Mouse (Mus musculus) hindbrain, postnatal 0 days (tissue): ENCODE results near the gene Rhbdf2. TPM values are rescaled to one million over a fixed set of nuclear protein-coding genes. Genes with fewer than 3 reads are reported as not detected.

Experiments
- ATAC-seq: fragments of 200-750 bp; cut with Nextera tagmentation; 2 replicates; pipeline ENCODE4 v1.8.0; 2017; ENCODE audit warnings: mild to moderate bottlenecking, moderate TSS enrichment, moderate library complexity
- DNase-seq: peaks from one replicate; pipeline ENCODE4 v3.0.0-alpha.2; 2015; ENCODE audit warnings: low spot score
- H3K27ac ChIP-seq: fragments of 300-500 bp; sonication (generic); 2 replicates; pipeline ENCODE4 v1.5.1; 2014; ENCODE audit warnings: mild to moderate bottlenecking
- H3K27me3 ChIP-seq: fragments of 300-500 bp; sonication (generic); 2 replicates; pipeline ENCODE4 v1.6.1; 2014; ENCODE audit warnings: low read length, mixed read lengths; ENCODE audit not compliant: insufficient read depth
- H3K36me3 ChIP-seq: fragments of 300-500 bp; sonication (generic); 2 replicates; pipeline ENCODE4 v1.6.1; 2014; ENCODE audit warnings: low read length, mixed read lengths; ENCODE audit not compliant: insufficient read depth
- H3K4me1 ChIP-seq: fragments of 300-500 bp; sonication (generic); 2 replicates; pipeline ENCODE4 v1.6.1; 2014; ENCODE audit warnings: antibody characterized with exemption, low read length, mixed read lengths; ENCODE audit not compliant: insufficient read depth
- H3K4me2 ChIP-seq: fragments of 300-500 bp; sonication (generic); 2 replicates; pipeline ENCODE4 v1.6.1; 2014; ENCODE audit warnings: low read depth, mild to moderate bottlenecking, low read length, moderate library complexity, mixed read lengths
- H3K4me3 ChIP-seq: fragments of 300-500 bp; sonication (generic); 2 replicates; pipeline ENCODE4 v1.5.1; 2014; ENCODE audit warnings: low read length
- H3K9ac ChIP-seq: fragments of 300-500 bp; sonication (generic); replicated peaks from 2 replicates; pipeline ENCODE4 v1.6.1; 2014; ENCODE audit warnings: mild to moderate bottlenecking, low read length, moderate library complexity, mixed read lengths
- H3K9me3 ChIP-seq: fragments of 300-500 bp; sonication (generic); 2 replicates; pipeline ENCODE4 v1.6.1; 2016; ENCODE audit warnings: low read length, mixed read lengths
- CTCF ChIP-seq: IDR thresholded peaks from 2 replicates; pipeline ENCODE4 v1.5.1; 2016; ENCODE audit warnings: antibody characterized with exemption, control low read depth, low read depth
- WGBS: fragments of 180-500 bp; shearing (Covaris S2); extraction: QIAGEN DNeasy Blood & Tissue Kit; methylation state at CpG from one replicate; pipeline ENCODE4 v1.1.7; 2014; 5-methylcytosine and 5-hydroxymethylcytosine counted together
- polyA plus RNA-seq: library from polyadenylated mRNA; unstranded; fragments of >200 nt; fragmentation: Nextera tagmentation; extraction: Ambion mirVana; gene quantifications from 2 replicates; pipeline ENCODE4 v1.2.1, GENCODE M21; 2015
- total RNA-seq: library from RNA; depleted of rRNA; stranded (reverse); fragments of >200 nt; gene quantifications from 2 replicates; pipeline ENCODE4 v1.2.3, GENCODE M21; 2014

The Rhbdf2 gene
- total and polyA plus RNA-seq, 2 experiments from 2014 or later: 1.6 to 3.8 TPM

DNA sequence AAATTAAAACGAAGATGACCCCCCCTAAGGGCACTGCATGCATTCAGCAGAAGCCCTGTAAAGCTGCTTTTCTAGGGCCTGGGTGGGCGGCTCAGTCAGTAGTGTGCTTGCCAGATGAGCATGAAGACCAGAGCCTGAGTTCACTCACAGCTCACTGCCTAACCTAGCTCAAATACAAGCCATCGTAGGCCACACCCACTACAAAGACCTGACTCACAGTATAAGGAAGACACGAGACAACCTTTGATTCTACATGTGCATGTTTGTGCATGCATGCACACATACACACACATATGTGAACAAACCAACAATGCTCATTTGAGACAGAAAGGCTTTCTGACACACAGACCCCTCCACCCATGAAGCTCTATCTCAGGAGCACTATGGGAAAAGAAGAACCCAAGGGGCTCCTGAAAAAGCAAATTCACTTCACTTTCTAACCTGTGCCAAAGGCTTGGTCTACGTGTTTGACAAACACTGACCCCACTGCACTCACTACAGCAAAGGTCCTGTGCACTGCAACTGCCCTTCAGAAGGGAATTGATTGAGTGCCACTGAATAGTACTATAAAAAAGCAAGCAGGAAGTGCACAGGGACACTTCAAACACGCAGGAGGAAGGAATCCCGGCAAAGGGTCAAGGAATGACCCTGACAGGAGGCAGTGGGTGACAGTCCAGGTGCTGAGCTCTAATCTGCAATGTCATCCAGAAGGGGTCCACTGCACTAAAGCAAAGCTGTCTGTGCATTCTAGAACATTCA, 61.4 kb downstream of the Rhbdf2 start:
- WGBS: 77% methylated on average over 7 of the region's 7 CpGs

DNA sequence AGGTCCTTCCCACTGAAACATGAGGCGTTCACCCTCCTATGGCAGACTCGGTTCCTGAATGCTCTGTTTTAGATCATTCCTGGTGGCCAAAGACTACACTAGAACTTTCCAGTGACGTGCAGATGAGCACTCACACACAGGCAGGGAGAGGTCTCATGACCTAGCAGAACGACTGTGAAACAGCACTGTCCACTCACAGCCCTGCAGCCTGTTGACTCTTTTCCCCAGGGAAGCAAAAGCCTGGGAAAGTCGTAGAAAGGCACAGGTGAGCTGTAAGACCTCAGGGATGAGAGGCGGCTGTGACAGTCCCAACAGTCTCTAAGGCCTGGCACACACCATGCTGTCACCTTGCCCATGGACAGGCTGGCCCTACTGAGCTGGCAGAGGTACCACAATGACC, 70.5 kb downstream of the Rhbdf2 start:
- WGBS: 68% methylated on average over 6 of the region's 6 CpGs
- no peak for DNase-seq
- Histone ChIP-seq H3K4me2 (no peak overlapping the region), H3K9ac (0 out of 2 replicates have a peak overlapping the region, but pooled peaks have one; percentile 17), H3K9me3 (no peaks in the 10 kb centered on the region), H3K27ac (no peak overlapping the region; the same call in 1 of the 2 replicates), H3K27me3 (no peaks in the 10 kb centered on the region), H3K4me3 (no peak overlapping the region), H3K36me3 (no peaks in the 10 kb centered on the region), H3K4me1 (peaks cover 18% of the 10 kb centered on the region; the same call in 1 of the 2 replicates)
- no peak for TF ChIP-seq CTCF
- ATAC-seq: no peak

More for the DNA sequence above, 61.4 kb downstream of the Rhbdf2 start:
- H3K27ac ChIP-seq: no peak overlapping the region
- no peak for TF ChIP-seq CTCF
- no peaks in the 10 kb centered on the region for H3K36me3 ChIP-seq
- H3K4me3 ChIP-seq: no peak overlapping the region
- H3K4me1 ChIP-seq: no peaks in the 10 kb centered on the region
- DNase-seq (no peak), ATAC-seq (no peak)
- no peak overlapping the region for H3K4me2 ChIP-seq
- no peak overlapping the region for H3K9ac ChIP-seq
- no peaks in the 10 kb centered on the region for H3K9me3 ChIP-seq
- no peaks in the 10 kb centered on the region for H3K27me3 ChIP-seq

DNA sequence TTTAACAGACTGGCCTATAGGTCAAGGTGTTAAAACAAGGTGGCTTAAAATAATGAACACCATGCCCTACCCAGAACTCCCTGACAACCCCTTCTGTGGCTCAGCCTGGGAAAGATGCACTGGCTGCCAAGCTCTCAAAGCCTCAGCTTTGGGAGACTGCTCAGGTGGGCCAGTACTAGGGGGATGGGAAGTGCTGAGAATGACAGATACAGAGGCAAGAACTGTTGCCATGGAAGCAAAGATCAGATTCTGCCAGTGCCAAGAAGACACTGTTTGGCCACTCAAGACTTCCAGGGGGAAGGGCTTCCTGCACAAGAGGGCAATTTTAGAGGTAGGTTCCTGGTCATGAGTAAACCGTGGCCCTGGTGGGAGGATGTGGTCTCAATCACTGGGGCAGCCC, 71.2 kb downstream of the Rhbdf2 start:
- ATAC-seq (peak; percentile 50; the same call in 1 of the 2 replicates), DNase-seq (peak; percentile 38)
- H3K4me2 ChIP-seq: no peak overlapping the region
- no peak overlapping the region for H3K9ac ChIP-seq
- peaks cover 23% of the 10 kb centered on the region for H3K4me1 ChIP-seq
- H3K9me3 ChIP-seq: no peaks in the 10 kb centered on the region
- H3K4me3 ChIP-seq: no peak overlapping the region
- no peak for TF ChIP-seq CTCF
- no peaks in the 10 kb centered on the region for H3K27me3 ChIP-seq
- WGBS: 55% methylated on average over 1 of the region's 1 CpGs
- no peak overlapping the region; the same call in 1 of the 2 replicates for H3K27ac ChIP-seq
- H3K36me3 ChIP-seq: no peaks in the 10 kb centered on the region

DNA sequence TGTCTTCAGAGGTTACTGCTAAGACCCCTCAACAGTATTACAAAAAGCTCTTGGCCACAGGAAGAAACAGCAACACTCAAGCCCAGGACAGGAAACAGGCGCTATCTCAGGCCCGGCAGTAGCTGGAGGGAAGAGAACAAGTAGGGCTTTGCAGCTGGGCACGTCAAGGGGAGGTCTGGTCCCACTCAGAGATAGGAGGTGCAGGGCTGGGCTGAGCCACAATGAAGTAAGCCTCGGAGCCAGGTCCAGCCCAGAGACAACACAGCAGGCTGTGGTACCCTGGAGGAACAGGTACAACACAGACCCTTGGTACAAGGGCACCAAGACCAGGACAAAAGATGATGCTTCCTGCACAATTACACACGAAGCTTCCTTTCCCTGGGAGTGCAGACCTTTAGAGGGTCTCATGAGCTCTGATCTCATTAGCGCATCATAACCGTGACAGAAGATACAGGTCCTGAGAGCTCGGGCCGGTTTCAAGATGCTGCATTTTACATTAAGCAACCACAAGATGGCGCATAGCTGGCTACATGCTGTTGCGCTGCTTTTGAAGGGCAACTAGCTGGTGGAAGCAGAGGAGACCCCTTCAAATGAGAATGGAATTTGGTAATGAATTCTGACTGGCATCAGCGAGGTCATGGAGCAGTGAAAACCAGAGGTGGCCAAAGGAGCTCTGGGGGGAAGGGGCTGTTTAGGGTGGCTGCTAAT, 72.5 kb downstream of the Rhbdf2 start:
- Histone ChIP-seq H3K4me2 (no peak overlapping the region), H3K4me1 (peaks cover 24% of the 10 kb centered on the region), H3K27me3 (no peaks in the 10 kb centered on the region), H3K4me3 (no peak overlapping the region), H3K27ac (0 out of 2 replicates have a peak overlapping the region, but pooled peaks have one; percentile 11), H3K36me3 (no peaks in the 10 kb centered on the region), H3K9me3 (no peaks in the 10 kb centered on the region), H3K9ac (0 out of 2 replicates have a peak overlapping the region, but pooled peaks have one; percentile 7)
- peak; percentile 55 for ATAC-seq
- 39% methylated on average over 12 of the region's 12 CpGs for WGBS
- DNase-seq: peak; percentile 90
- peak; percentile 90 for TF ChIP-seq CTCF

DNA sequence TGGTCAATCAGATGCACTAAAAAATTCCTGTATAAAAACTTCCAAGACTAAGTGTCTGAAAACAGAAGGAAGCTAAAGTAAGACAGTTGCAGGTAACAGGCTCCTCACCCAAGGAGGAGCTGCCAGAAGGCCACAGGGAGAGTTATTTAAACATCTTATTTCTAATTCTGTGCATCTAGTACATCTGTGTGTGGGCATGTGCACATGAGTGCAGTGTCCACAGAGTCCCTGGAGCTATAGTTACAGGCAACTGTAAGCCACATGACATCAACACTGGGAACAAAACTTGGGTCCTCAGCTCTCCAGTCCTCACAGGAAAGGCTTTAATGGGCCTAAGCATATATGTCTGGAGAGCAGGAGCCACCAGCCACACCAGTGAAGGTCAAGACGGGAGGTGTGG, 74.6 kb downstream of the Rhbdf2 start:
- no peak overlapping the region for H3K4me2 ChIP-seq
- 89% methylated on average over 1 of the region's 1 CpGs for WGBS
- H3K27ac ChIP-seq: no peak overlapping the region
- H3K36me3 ChIP-seq: no peaks in the 10 kb centered on the region
- no peak overlapping the region for H3K4me3 ChIP-seq
- DNase-seq: no peak
- no peaks in the 10 kb centered on the region for H3K9me3 ChIP-seq
- peaks cover 24% of the 10 kb centered on the region for H3K4me1 ChIP-seq
- no peak for ATAC-seq
- H3K9ac ChIP-seq: no peak overlapping the region
- TF ChIP-seq CTCF: no peak
- no peaks in the 10 kb centered on the region for H3K27me3 ChIP-seq

DNA sequence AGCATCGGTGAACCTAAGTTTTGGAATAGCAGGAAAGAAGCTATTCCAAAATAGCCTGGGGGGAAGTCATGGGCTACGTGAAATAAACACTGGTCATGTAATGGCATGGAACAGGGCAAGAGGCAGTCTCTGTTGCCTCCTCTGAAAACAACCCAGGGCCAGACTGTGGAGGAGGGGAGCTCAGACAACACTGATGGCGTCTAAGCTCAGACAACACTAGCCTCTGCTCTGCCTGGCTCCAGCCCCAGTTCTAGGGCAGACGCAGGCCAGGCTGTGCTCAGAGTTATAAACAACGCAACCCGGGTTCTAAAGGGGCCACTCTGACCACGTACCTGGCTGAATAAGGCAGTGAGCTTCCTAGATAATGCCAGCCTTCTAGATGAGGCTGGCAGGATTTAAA, 76.1 kb downstream of the Rhbdf2 start:
- WGBS: 71% methylated on average over 7 of the region's 7 CpGs
- H3K27ac ChIP-seq: peak overlapping the region; percentile 48; the same call in 1 of the 2 replicates
- no peak for DNase-seq
- H3K36me3 ChIP-seq: peaks cover 6% of the 10 kb centered on the region
- TF ChIP-seq CTCF: no peak
- no peak overlapping the region for H3K4me3 ChIP-seq
- no peak for ATAC-seq
- H3K4me2 ChIP-seq: no peak overlapping the region
- no peaks in the 10 kb centered on the region for H3K27me3 ChIP-seq
- peaks cover 14% of the 10 kb centered on the region for H3K4me1 ChIP-seq
- H3K9me3 ChIP-seq: no peaks in the 10 kb centered on the region
- H3K9ac ChIP-seq: no peak overlapping the region
